Mouse (Mus musculus) intestine, embryonic 14.5 days (tissue): Measurements from ENCODE around the gene Paxx. TPM values are rescaled to one million over a fixed set of nuclear protein-coding genes. Genes with fewer than 3 reads are reported as not detected.

Experiments
- ATAC-seq: fragments of 200-750 bp; cut with Nextera tagmentation; replicated peaks from 2 replicates; pipeline ENCODE4 v1.8.0; 2017; ENCODE audit warnings: low read depth, moderate number of reproducible peaks, moderate TSS enrichment, moderate library complexity; ENCODE audit not compliant: low FRiP score, low TSS enrichment
- DNase-seq: peaks from one replicate; pipeline ENCODE4 v3.0.0-alpha.2; 2018; ENCODE audit warnings: low spot score
- H3K27ac ChIP-seq: fragments of 300-500 bp; sonication (generic); 2 replicates; pipeline ENCODE4 v1.5.1; 2014; ENCODE audit warnings: low read depth, mild to moderate bottlenecking, control low read depth
- H3K27me3 ChIP-seq: fragments of 300-500 bp; sonication (generic); replicated peaks from 2 replicates; pipeline ENCODE4 v1.6.1; 2014; ENCODE audit warnings: low read length, control low read depth; ENCODE audit not compliant: control insufficient read depth, insufficient read depth
- H3K36me3 ChIP-seq: fragments of 300-500 bp; sonication (generic); 2 replicates; pipeline ENCODE4 v1.6.1; 2014; ENCODE audit warnings: low read length, control low read depth; ENCODE audit not compliant: control insufficient read depth, insufficient read depth
- H3K4me1 ChIP-seq: fragments of 300-500 bp; sonication (generic); replicated peaks from 2 replicates; pipeline ENCODE4 v1.6.1; 2014; ENCODE audit warnings: low read length, control low read depth, mixed read lengths; ENCODE audit not compliant: control insufficient read depth, insufficient read depth
- H3K4me2 ChIP-seq: fragments of 300-500 bp; sonication (generic); 2 replicates; pipeline ENCODE4 v1.6.1; 2014; ENCODE audit warnings: low read length
- H3K4me3 ChIP-seq: fragments of 300-500 bp; sonication (generic); 2 replicates; pipeline ENCODE4 v1.5.1; 2014; ENCODE audit warnings: low read depth, low read length, control low read depth, mixed read lengths
- H3K9ac ChIP-seq: fragments of 300-500 bp; sonication (generic); 2 replicates; pipeline ENCODE4 v1.6.1; 2014; ENCODE audit warnings: mild to moderate bottlenecking, low read length
- H3K9me3 ChIP-seq: fragments of 300-500 bp; sonication (generic); 2 replicates; pipeline ENCODE4 v1.6.1; 2016; ENCODE audit warnings: low read length, control low read depth; ENCODE audit not compliant: control insufficient read depth
- WGBS: fragments of 180-500 bp; shearing (Covaris S2); extraction: QIAGEN DNeasy Blood & Tissue Kit; methylation state at CpG from one replicate; pipeline ENCODE4 v1.1.7; 2014; 5-methylcytosine and 5-hydroxymethylcytosine counted together
- polyA plus RNA-seq: library from polyadenylated mRNA; unstranded; fragments of >200 nt; fragmentation: Nextera tagmentation; extraction: Ambion mirVana; gene quantifications from 2 replicates; pipeline ENCODE4 v1.2.1, GENCODE M21; 2014

Gene Paxx
- polyA plus RNA-seq, 1 experiment from 2014 or later, result 27.4 TPM

DNA sequence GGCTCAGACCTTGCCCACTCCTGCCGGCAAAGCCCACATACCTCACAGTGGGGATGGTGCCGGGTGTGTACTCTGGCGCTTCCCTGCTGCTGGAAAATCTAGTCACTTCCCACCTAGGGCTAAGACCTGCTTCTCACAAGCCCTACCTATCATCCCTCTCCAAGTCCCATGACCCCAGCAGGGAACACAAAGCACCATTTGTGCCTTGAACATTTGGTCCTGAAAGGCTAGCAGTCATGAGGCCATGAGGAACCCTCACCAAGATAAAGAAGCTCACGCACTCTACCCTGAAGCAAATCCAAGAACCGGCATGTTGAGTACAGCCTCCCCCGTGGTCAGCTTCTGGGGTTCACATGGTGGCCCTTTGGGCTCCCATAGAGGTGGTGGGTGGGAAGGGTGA, 9.1 kb upstream of the Paxx start, which contains the start of gene Ptgds:
Gene Ptgds (minus strand): TSS at position 78 of the 400 bp plus-strand sequence.
- no peak within 1 kb of the TSS for H3K4me3 ChIP-seq
- no peak within 1 kb of the TSS for H3K4me2 ChIP-seq
- no peaks in the 10 kb centered on the region for H3K27me3 ChIP-seq
- no peaks in the 10 kb centered on the region for H3K4me1 ChIP-seq
- ATAC-seq (no peak), DNase-seq (no peak)
- H3K9ac ChIP-seq, result no peak within 1 kb of the TSS
- H3K36me3 ChIP-seq, result no peaks in the 10 kb centered on the region
- no peak within 1 kb of the TSS for H3K27ac ChIP-seq
- H3K9me3 ChIP-seq, result no peaks in the 10 kb centered on the region
- WGBS, result 52% methylated on average over 6 of the region's 6 CpGs

DNA sequence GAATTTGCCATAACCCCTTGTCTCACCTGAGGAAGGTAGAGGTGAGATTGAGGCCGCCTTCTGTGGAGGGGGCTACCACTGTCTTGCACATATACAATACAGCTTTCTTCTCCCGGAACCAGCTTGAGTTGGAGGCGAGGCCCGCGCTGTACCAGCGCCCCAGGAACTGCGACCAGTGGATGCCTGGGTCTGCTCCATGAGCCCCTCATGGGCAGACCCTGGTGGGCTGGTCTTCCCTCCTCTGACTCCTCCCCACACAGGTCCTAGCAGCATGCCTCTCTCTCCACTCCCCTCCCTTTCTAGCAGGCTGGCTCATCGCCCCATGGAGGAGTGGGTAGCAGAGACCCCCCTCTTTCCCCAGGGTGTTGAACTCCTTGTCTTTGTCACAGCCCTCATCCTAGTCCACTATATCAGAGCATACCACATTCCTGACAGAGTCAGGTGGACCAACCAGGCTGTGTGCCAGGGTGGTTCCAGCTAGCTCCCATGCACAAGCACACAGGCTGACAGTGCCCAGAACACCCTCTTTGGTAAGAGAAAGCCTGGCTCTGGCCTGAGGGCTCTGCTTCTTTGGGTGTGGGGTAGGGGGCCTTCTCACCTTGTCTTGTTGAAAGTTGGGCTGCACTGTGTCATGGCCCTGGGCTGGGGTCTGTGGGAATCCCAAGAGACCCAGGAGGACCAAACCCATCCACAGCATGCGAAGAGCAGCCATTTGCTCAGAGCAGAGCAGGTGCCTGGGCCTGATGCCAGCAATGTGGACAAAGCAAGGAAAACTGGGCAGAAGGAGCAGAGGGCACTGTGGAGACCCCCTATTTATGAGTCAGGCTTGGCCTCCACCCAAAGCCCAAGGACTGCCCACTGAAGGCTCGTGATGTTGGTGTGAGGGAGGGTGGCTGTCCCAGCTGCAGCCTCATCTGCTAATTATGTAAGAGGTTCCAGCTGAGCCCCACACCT, 8.3 kb upstream of the Paxx start:
- DNase-seq, result no peak

DNA sequence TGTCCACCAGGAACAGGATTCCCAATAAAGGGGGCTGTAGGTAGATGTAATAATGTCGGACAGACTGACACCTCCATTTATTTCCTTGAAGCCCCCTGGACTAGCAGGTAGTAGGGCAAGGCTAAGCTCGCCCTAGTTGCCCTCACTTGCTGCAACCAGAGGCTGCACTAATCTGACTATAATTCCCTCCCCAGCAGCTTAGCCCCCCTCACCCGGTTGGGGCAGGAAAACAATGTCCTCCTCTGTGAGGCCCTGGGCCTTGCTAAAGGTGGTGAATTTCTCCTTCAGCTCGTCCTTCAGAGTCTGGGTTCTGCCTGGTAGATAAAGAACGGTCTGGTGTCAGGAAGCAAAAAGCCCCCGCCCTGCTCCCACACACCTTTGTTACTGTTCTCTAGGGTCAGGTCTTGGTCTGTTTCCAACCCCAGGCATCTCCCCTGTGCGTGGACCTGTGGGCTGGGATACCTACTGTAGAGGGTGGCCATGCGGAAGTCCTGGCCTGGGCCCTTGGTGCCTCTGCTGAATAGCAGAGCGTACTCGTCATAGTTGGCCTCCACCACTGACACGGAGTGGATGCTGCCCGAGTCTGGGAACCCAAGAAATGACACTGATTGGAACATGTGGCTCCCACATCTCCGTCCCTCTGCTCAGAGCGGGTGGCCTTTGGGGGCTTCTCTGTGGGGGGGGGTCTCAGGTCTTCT, 6.9 kb upstream of the Paxx start:
- WGBS, result 69% methylated on average over 14 of the region's 14 CpGs
- H3K9ac ChIP-seq, result no peak overlapping the region
- H3K36me3 ChIP-seq, result no peaks in the 10 kb centered on the region
- no peaks in the 10 kb centered on the region for H3K4me1 ChIP-seq
- ATAC-seq (no peak), DNase-seq (no peak)
- H3K9me3 ChIP-seq, result no peaks in the 10 kb centered on the region
- no peak overlapping the region for H3K4me3 ChIP-seq
- no peak overlapping the region for H3K4me2 ChIP-seq
- H3K27me3 ChIP-seq, result no peaks in the 10 kb centered on the region
- H3K27ac ChIP-seq, result no peak overlapping the region

More for the DNA sequence above, 8.3 kb upstream of the Paxx start:
- Histone ChIP-seq H3K4me2 (no peak overlapping the region), H3K27me3 (no peaks in the 10 kb centered on the region), H3K4me3 (no peak overlapping the region), H3K4me1 (no peaks in the 10 kb centered on the region), H3K9ac (no peak overlapping the region), H3K9me3 (no peaks in the 10 kb centered on the region), H3K27ac (no peak overlapping the region), H3K36me3 (no peaks in the 10 kb centered on the region)
- peak; percentile 32; the same call in 1 of the 2 replicates for ATAC-seq
- WGBS, result 73% methylated on average over 10 of the region's 10 CpGs

DNA sequence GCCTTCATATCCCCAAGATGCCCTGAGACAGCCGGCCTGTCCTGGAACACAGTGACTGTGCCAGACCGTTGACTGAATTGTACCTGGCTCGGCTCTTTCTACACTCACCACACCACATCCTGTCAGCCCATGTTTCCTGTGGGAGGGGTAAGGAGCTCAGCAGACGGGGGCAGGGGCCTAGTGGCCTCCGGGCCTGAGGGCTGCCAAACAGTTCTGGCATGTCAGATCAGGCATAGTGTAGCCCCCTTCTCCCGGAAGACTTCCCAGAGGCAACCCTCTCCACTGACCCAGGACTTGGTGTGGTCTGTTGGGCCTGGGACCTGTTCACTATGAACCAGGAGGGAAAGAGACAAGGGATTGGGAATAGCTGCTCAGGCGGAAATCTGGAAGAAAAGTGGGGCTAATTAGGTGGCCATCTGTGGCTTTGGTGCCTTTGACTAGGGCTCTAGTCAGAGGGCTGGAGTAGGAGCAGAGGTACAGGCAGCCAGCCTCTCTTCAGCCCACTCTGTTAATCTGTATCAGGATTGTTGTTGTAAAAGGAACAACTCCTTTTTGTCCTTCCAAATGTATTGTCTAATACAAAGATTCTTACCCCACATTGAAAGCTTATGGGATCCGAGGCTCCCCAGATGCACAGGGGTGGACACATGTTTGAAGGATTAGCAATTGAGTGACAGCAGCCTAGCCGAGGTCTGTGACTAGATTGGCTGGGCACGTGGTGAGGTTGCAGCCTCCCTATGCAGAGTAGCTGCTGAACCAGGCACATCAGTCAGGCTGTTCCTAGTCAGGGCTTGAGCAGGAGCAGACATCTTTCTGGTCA, 5.1 kb upstream of the Paxx start:
- Histone ChIP-seq H3K36me3 (no peaks in the 10 kb centered on the region), H3K27ac (no peak overlapping the region), H3K9me3 (no peaks in the 10 kb centered on the region), H3K27me3 (no peaks in the 10 kb centered on the region), H3K4me2 (no peak overlapping the region), H3K4me1 (0 out of 2 replicates have a peak, but pooled peaks cover 5% of the 10 kb centered on the region), H3K4me3 (no peak overlapping the region), H3K9ac (no peak overlapping the region)
- DNase-seq (no peak), ATAC-seq (no peak)
- WGBS, result 50% methylated on average over 10 of the region's 10 CpGs

DNA sequence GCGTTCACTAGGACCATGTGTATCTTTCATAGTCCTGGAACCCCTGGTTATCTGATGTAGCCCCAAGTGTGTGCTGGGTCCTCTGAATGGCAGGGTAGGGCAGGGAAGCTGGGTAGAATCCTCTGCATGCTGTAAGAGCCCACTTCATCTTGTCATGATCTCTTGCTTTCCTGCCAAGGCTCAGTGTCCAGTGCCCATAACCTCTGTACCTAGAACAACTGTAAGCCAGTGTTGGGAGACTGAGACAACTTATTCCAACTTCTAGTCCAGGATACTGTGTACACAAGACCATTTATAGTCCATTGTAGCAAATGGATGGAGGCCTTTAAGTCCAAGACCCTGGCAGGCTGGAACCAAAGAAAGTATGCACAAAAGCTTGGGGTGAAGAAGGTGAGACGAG, 4.4 kb upstream of the Paxx start:
- WGBS, result 85% methylated on average over 2 of the region's 2 CpGs
- Histone ChIP-seq H3K36me3 (no peaks in the 10 kb centered on the region), H3K9me3 (no peaks in the 10 kb centered on the region), H3K27ac (no peak overlapping the region), H3K27me3 (no peaks in the 10 kb centered on the region), H3K4me3 (no peak overlapping the region), H3K4me1 (0 out of 2 replicates have a peak, but pooled peaks cover 5% of the 10 kb centered on the region), H3K9ac (no peak overlapping the region), H3K4me2 (no peak overlapping the region)
- no peak for ATAC-seq
- no peak for DNase-seq

DNA sequence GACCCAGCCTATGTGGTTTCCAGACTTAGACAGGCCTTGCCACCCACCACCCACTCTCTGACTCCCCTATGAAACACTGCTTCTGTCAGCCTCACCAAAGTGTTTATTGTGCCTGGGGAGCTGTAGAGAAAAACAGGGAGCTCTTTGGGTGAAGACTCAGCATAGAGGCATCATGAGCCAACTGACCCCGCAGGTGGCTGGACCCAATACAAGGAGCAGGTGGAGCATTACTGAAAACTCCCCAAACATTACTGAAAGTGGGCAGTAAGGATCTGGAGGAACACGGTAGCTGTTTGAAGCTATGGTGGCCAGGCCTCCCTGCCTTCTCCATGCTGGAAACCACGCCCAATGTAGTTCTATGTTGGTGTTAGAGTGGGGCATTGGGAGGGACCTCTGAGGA, 2.7 kb upstream of the Paxx start:
- Histone ChIP-seq H3K27ac (no peak overlapping the region), H3K27me3 (no peaks in the 10 kb centered on the region), H3K4me1 (peaks cover 16% of the 10 kb centered on the region; the same call in 1 of the 2 replicates), H3K9me3 (no peaks in the 10 kb centered on the region), H3K4me2 (no peak overlapping the region), H3K4me3 (no peak overlapping the region), H3K36me3 (0 out of 2 replicates have a peak, but pooled peaks cover 5% of the 10 kb centered on the region), H3K9ac (no peak overlapping the region)
- DNase-seq (no peak), ATAC-seq (no peak)
- WGBS, result 89% methylated on average over 3 of the region's 3 CpGs

DNA sequence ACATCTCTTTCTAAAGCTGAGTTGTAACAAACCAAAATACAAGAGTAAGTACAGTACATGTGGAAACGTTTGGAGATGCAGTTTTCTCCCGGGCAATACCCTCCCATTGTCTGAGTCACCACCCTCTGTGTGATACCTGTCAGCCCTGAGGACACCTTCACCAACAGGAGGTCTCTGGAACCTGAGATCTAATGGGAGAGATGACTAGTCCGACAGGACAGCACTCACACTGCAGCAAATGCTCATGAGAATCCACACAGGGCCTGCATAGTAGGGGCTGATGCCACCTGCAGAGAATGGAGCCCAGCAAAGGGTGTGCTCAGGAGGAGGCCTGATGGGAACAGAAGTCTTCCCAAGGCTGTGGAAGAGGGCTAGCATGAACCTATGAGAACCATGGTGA, 513 bp upstream of the Paxx start:
- Histone ChIP-seq H3K4me2 (peak overlapping the region; percentile 83), H3K4me3 (peak overlapping the region; percentile 76), H3K36me3 (0 out of 2 replicates have a peak, but pooled peaks cover 5% of the 10 kb centered on the region), H3K9ac (peak overlapping the region; percentile 37), H3K27ac (peak overlapping the region; percentile 62; the same call in 1 of the 2 replicates), H3K4me1 (peaks cover 16% of the 10 kb centered on the region; the same call in 1 of the 2 replicates), H3K9me3 (no peaks in the 10 kb centered on the region), H3K27me3 (no peaks in the 10 kb centered on the region)
- no peak for DNase-seq
- 28% methylated on average over 3 of the region's 3 CpGs for WGBS
- ATAC-seq, result peak; percentile 8; the same call in 1 of the 2 replicates

DNA sequence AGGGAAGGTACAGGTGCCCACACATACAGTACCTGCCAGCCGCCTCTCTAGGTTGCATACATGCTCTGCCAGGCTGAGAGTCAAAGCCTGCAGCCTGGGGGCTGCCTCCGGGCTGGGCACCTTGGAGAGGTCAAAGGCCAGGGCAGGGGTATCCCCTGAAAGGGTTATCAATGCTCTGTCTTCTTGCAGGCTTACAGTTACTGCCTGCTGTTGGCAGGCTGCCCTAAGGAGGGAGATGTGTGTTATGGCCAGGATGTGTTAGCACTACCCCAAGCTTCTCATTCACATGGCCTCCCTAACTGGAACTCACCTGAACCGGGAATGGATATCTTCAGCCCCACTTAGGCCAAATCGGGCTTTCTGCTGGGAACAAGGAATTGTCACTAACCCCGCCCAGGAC, 759 bp downstream of the Paxx start:
- peak overlapping the region; percentile 83 for H3K4me2 ChIP-seq
- H3K27me3 ChIP-seq, result no peaks in the 10 kb centered on the region
- peak overlapping the region; percentile 54 for H3K9ac ChIP-seq
- 0 out of 2 replicates have a peak, but pooled peaks cover 5% of the 10 kb centered on the region for H3K36me3 ChIP-seq
- H3K27ac ChIP-seq, result peak overlapping the region; percentile 77; the same call in 1 of the 2 replicates
- H3K4me1 ChIP-seq, result peaks cover 16% of the 10 kb centered on the region; the same call in 1 of the 2 replicates
- ATAC-seq (peak; percentile 7; the same call in 1 of the 2 replicates), DNase-seq (no peak)
- H3K9me3 ChIP-seq, result no peaks in the 10 kb centered on the region
- H3K4me3 ChIP-seq, result peak overlapping the region; percentile 76
- 32% methylated on average over 5 of the region's 5 CpGs for WGBS
